Mouse (Mus musculus) cerebellum, adult 2 months (tissue): ENCODE data around the gene Stx6.

Experiments used
- CTCF ChIP-seq: fragments of 200-500 bp; IDR thresholded peaks from 2 replicates; pipeline ENCODE4 v1.5.1; 2011; ENCODE audit warnings: low read depth, mild to moderate bottlenecking, control low read depth, low read length, moderate library complexity, borderline replicate concordance; ENCODE audit not compliant: insufficient read depth
- POLR2A ChIP-seq: fragments of 200-500 bp; IDR thresholded peaks from 2 replicates; pipeline ENCODE4 v1.6.1; 2011; ENCODE audit warnings: low read length, control low read depth, borderline replicate concordance; ENCODE audit not compliant: insufficient read depth

GRCm38 (mm10) chr1:155192805-155193368 lies 34.4 kb downstream of the Stx6 start:
- TF ChIP-seq POLR2A (no peak), CTCF (no peak)
